Mouse (Mus musculus) lung, adult 2 months (tissue): ENCODE results near the gene Naa30.

ENCODE experiments used
- CTCF ChIP-seq: fragments of 200-500 bp; IDR thresholded peaks from 2 replicates; pipeline ENCODE4 v1.5.1; 2011; ENCODE audit warnings: mild to moderate bottlenecking, low read length, control low read depth; ENCODE audit not compliant: insufficient read depth
- POLR2A ChIP-seq: fragments of 200-500 bp; IDR thresholded peaks from 2 replicates; pipeline ENCODE4 v1.6.1; 2011; ENCODE audit warnings: low read depth, mild to moderate bottlenecking, control low read depth, low read length, borderline replicate concordance; ENCODE audit errors: extremely low read depth

- TF ChIP-seq CTCF (no peak), POLR2A (no peak)
These were observed 49.7 kb downstream of the Naa30 start for GRCm38 (mm10) chr14:49221771-49222170.
